Mouse (Mus musculus): ENCODE results near the gene Cenpf. TPM values are rescaled to one million over a fixed set of nuclear protein-coding genes. Genes with fewer than 3 reads are reported as not detected.
"Not testable (repeated sequence)": the region's sequence is repeated elsewhere in the genome, so short reads cannot be mapped to it uniquely, and the experiment has no call there.

Cenpf gene
- total RNA-seq, 4 experiments from 2014 or later, result 0.02 to 0.36 (median 0.11) TPM; not detected in 1

GRCm38 (mm10) chr1:189695321-189695720 is 7.4 kb upstream of the Cenpf start:
- no peak for DNase-seq (ENCODE audit: low spot score in 2 of 2)

- DNase-seq (ENCODE audit: low spot score in 2 of 2), result no peak
Observed at GRCm38 (mm10) chr1:189694391-189694790, 6.5 kb upstream of the Cenpf start.

GRCm38 (mm10) chr1:189692442-189692841 is 4.6 kb upstream of the Cenpf start:
- DNase-seq (ENCODE audit: low spot score in 2 of 2), result not testable (repeated sequence)

- DNase-seq (ENCODE audit: low spot score in 2 of 2), result no peak
Observed at GRCm38 (mm10) chr1:189689050-189689833, 1.4 kb upstream of the Cenpf start.

GRCm38 (mm10) chr1:189688388-189688750 is 483 bp upstream of the Cenpf start:
- DNase-seq (ENCODE audit: low spot score in 2 of 2), result no peak

- no peak for DNase-seq (ENCODE audit: low spot score in 2 of 2)
Observed at GRCm38 (mm10) chr1:189686025-189686424, 1.9 kb downstream of the Cenpf start.

GRCm38 (mm10) chr1:189684786-189685415 is 3.0 kb downstream of the Cenpf start:
- no peak for DNase-seq (ENCODE audit: low spot score in 2 of 2)

- DNase-seq (ENCODE audit: low spot score in 2 of 2), result no peak
Observed at GRCm38 (mm10) chr1:189679555-189679954, 8.3 kb downstream of the Cenpf start.

- DNase-seq (ENCODE audit: low spot score in 2 of 2), result no peak
Observed at GRCm38 (mm10) chr1:189675953-189676352, 11.9 kb downstream of the Cenpf start.

- DNase-seq (ENCODE audit: low spot score in 2 of 2), result no peak
Observed at GRCm38 (mm10) chr1:189675421-189675820, 12.5 kb downstream of the Cenpf start.

GRCm38 (mm10) chr1:189665966-189666365 is 21.9 kb downstream of the Cenpf start:
- DNase-seq (ENCODE audit: low spot score in 2 of 2), result no peak

- DNase-seq (ENCODE audit: low spot score in 2 of 2), result no peak
Observed at GRCm38 (mm10) chr1:189664873-189665144, 23.1 kb downstream of the Cenpf start.

- DNase-seq (ENCODE audit: low spot score in 2 of 2), result no peak
Observed at GRCm38 (mm10) chr1:189664061-189664872, 23.6 kb downstream of the Cenpf start.

- no peak for DNase-seq (ENCODE audit: low spot score in 2 of 2)
Observed at GRCm38 (mm10) chr1:189663437-189663836, 24.4 kb downstream of the Cenpf start.

GRCm38 (mm10) chr1:189661856-189662255 is 26.0 kb downstream of the Cenpf start:
- no peak for DNase-seq (ENCODE audit: low spot score in 2 of 2)

- DNase-seq (ENCODE audit: low spot score in 2 of 2), result no peak
Observed at GRCm38 (mm10) chr1:189657406-189657805, 30.5 kb downstream of the Cenpf start.

- DNase-seq (ENCODE audit: low spot score in 2 of 2), result no peak
Observed at GRCm38 (mm10) chr1:189653746-189654145, 34.1 kb downstream of the Cenpf start.

- no peak for DNase-seq (ENCODE audit: low spot score in 2 of 2)
Observed at GRCm38 (mm10) chr1:189646597-189646996, 41.3 kb downstream of the Cenpf start.

GRCm38 (mm10) chr1:189645371-189645770 is 42.5 kb downstream of the Cenpf start:
- DNase-seq (ENCODE audit: low spot score in 2 of 2), result no peak

- no peak for DNase-seq (ENCODE audit: low spot score in 2 of 2)
Observed at GRCm38 (mm10) chr1:189644700-189645345, 43.1 kb downstream of the Cenpf start.

- DNase-seq (ENCODE audit: low spot score in 2 of 2), result no peak
Observed at GRCm38 (mm10) chr1:189639581-189639980, 48.3 kb downstream of the Cenpf start.

- DNase-seq (ENCODE audit: low spot score in 2 of 2), result no peak
Observed at GRCm38 (mm10) chr1:189633791-189634190, 54.1 kb downstream of the Cenpf start.
